Mouse (Mus musculus): Measurements from ENCODE around the gene Zmynd8. TPM values are rescaled to one million over a fixed set of nuclear protein-coding genes. Genes with fewer than 3 reads are reported as not detected.

The Zmynd8 gene
- 10.6 TPM for polyA plus RNA-seq (2014; fragmentation: Illumina TruSeq; extraction: RNeasy Lipid Tissue Mini Kit (QIAGEN cat#74804); ENCODE audit: low read depth, low replicate concordance)

GRCm38 (mm10) chr2:165898202-165899194 is at the start of gene Zmynd8:
Gene Zmynd8, minus strand, starts transcription at chr2:165899016.

Other genes with a start within 250 kb of the Zmynd8 start
- gene Ncoa3, start 93.6 kb upstream of the Zmynd8 start, polyA plus RNA-seq (2014; fragmentation: Illumina TruSeq; extraction: RNeasy Lipid Tissue Mini Kit (QIAGEN cat#74804); ENCODE audit: low read depth, low replicate concordance) = 6.0 TPM